Mouse (Mus musculus) kidney, adult 8-10 months (tissue): Measurements from ENCODE around the gene Pde11a.

Experiments
- DNase-seq, 2 experiments: peaks; one replicate each; pipeline ENCODE4 v3.0.0; 2022

Pde11a gene

DNA sequence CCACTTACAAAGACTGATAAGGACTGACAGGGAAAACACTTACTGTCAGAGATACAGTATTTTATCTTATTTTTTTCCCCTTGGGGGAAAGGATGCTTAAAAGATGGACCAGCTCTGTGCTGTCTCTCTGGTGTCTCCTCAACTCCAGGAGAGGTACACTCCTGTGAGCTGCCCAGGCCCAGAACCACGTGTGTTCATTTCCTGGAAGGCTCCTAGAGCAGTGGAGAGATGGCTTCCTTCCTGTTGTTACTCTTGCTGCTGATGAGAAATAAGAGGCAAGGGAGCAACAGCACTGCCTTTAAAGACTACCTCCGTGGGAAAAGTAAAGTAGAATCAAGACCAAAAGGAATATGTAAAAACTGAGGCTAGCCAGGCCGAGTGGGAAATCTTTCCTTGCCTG is 205.6 kb downstream of the Pde11a start:
- DNase-seq: no peak

DNA sequence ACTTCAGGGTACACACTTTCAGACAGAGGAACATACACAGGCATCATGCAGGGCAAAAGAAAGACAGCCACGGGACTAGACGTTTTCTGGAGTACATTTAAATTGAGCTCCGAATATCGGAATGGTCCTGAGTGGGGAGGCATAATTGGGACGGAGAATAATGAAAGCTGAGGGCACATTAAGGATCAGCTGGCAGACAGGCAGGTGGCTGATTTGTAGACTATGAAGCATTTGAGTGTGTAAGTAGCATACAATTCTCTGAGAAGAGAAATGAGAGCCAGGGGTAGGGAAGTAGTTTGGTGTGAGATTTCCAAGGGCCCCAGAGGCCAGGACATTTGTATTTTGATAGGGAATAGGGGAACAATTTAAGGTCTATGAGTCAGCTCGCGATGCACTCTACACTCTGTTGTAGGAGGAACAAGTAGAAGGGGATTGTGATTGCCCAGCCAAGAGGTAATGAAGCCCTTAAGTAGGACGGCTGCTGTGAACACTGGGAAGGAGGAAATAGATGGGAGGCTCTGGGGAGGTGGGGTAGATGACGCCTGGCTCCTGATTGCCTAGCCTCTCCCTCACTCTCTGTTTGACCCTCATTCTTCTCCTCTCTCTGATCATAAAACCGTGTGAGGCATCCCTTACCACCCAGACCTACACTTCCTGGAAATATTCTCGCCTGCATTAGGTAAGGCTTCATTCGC is 208.5 kb downstream of the Pde11a start:
- no peak for DNase-seq

DNA sequence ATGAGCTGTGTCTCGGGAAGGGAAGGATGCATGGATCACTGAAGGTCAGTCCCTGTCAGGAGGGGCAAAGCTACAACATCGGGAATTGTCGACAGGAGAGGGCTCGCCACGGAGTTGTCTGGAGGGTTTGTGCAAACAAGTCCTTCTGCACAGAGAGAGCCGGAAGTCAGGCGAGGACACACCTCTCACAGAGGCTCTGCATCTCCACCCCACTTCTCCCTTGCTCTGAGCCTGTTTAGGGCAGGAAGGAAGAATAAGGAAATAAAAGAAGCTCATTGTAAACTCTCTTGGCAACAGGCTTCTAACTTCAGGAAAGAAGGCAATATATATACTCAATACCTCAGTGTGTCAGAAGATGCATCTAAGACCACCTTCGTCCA is 209.5 kb downstream of the Pde11a start:
- no peak for DNase-seq

DNA sequence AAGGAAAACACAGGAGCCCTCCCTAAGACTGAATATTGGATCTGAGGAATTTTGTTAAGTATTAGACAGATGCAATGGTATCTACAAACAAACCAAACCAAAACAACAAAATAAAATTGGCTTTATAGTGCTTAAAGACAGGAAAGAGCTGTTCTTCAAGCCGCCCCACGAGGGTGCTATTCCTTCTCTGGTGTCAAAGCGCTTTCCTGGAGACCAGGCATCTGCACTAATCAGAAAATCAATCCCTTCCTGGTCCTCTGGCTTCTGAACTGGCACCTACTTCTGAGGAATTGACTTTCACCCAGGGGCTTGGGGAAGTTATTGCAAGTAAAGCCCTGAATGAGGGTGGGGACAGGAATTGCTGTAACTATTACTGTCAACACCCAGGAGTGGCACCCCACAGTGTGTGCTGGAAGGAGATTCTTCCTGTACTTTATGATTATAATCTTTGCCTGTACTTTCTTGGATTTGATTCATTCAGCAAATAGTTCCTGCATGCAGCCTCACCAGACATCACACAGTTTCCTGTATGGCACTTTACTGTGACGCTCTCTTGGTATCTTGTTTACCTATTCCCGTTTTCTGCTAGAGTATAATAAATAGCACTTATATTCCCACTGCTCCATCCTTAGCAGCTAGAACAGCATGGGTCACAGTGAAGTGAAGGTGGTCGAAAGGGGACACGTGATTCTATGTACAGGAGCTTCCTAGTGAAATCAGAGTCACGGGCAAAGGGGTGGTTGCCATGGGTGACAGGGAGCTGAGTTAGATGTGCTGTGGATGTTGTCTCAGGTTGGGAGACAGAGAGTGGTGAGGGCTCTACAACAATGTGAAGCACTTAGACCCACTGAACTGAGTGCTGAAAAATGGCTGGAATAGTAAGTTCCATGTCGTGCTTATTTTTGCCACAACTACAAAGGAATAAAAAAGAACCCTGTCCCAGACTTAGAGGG is 210.2 kb downstream of the Pde11a start:
- DNase-seq: no peak

DNA sequence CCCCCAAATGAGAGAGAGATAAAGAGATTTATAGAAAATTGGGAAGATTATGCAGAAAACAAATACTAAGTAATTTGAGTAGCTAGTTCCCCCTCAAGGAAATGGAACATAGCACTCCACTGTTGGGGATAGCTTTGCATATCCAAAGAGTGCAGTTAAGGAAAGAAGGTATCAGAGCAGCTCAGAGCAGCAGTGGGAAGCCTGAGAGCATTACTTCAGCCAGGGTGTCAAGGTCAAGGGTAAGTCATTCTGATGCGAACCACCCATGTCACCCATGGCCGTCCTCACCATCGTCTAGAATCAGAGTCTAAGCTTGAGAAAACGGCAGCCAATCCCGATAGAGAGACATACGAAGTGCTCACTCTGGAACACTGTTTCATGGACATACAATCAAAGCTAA is 211.9 kb downstream of the Pde11a start:
- DNase-seq: no peak

DNA sequence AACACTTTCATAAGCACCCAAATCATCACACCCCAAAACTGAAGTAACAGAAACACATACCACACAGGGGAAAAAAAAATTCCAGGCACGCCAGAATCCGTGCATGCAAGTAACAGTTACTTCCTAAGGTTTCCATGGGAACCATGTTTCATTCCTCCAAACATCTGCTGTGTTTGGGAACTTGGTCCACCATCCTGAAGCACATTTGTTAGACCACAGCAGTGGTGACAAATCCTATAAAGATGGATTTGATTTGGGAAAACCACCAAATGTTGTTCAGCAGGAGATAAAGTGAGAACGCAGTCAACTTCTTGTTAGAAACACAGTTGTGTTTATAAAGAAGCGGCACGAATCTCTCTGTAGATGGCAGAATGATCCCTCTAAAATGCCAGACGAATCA is 213.8 kb downstream of the Pde11a start:
- no peak for DNase-seq

DNA sequence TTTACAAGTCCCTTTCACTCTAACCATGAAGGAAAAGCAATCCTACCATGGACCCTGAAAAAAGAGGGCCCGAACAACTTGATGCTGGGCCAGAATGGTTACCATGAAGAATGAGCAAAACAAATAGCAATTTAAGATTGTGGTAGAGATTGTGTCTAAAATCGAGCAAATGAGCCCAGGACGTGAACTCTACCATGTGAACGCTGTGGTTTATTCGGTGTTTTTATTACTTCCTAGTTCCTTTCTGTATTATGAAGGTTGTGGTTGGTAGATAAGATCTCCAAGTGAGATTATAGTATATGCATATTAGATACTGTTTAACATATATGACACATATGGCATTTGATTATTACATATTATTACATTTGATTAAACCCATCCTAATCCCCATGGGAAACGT is 216.4 kb downstream of the Pde11a start:
- DNase-seq: no peak

DNA sequence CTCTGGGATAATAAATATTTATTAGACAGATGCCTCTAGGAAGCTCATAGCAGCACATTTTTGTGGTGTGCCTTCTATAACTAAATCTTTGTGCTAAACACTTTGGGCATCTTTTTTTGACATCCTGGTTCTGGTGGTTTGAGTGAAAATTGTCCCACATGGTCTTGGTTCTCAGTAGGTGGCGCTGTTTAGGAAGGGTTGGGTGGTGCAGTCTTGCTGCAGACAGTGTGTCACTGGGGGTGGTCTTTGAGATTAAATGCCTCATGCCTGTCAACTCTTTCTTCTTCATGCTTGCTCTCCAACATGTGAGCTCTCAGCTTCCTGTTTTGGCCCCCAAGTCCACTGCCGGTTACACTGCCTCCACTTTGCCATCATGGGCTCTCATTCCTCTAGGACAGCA is 218.7 kb downstream of the Pde11a start:
- DNase-seq: no peak

DNA sequence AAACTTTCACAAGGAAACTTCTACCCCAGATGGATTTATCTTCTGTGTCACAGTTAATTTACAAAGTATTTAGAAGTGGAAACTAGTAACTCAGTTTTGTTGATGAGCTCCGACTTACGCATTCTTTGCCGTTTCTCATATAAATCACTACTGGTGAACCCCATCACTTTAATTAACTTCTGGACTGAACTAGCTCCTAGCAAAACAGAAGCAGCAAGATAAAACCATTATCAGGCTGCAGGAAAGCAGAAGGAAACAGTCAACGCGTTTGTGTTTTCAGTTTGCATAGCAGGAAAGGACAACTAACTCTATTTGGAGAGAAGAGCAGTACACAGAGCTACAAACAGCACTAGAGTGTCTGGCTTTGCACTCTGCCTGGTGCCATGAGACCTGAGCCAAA is 220.1 kb downstream of the Pde11a start:
- no peak for DNase-seq

DNA sequence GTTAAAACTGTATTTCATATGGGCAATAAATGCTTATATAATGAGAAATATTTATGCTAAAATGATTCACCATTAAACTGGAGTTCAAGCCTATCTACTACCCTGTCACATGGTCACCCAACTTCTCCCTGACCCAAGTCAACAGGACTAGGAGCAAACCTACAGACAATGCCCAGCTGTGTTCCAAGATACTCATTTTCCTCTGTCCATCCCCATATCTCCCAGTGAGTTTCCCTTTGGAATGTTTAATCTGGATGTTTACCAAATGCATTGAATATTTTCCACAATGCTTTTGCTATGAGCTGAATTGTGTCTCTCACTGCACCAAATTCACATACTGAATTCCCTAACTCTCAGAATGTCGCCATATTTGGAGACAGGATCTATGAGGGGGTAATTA is 221.4 kb downstream of the Pde11a start:
- DNase-seq: no peak

DNA sequence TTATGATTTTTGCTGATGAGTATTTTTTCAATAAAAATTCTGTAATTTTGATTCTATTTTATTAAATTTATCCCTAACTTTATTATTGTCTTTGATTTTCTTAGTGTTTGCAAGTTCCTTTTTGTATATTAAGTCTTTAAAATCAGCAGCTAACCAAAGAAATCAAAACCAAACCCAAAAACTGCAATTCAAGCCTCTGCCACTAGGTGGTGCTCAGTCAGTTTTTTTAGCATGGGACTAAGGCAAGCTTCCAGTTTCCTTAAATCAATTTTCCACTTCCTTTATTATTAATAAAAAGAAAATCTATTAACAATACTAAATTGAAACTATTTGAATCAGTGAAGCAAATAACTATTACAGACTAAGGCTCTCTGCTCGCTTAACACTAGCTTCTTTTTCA is 222.9 kb downstream of the Pde11a start:
- peak in 1 of 2 experiments; percentile 66 for DNase-seq

DNA sequence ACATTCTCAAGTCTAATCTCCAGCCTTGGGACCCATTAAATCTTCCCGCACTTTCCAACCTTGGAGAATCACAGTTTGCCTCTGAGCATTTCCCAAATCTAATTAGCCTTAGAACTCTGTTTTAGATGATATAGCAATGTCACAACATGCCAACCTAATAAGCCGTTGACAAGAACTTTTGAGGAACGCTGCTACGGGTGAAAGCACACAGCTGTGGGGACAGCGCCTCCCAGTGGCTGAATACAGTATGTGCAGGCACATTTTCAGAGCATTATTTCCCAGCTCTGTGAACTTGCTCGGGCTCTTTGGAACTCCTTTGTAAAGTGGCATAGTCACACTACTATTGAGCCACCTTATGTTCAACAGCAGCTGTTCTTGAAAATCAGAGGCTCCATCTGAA is 223.8 kb downstream of the Pde11a start:
- DNase-seq: peak in 1 of 2 experiments; percentile 12

DNA sequence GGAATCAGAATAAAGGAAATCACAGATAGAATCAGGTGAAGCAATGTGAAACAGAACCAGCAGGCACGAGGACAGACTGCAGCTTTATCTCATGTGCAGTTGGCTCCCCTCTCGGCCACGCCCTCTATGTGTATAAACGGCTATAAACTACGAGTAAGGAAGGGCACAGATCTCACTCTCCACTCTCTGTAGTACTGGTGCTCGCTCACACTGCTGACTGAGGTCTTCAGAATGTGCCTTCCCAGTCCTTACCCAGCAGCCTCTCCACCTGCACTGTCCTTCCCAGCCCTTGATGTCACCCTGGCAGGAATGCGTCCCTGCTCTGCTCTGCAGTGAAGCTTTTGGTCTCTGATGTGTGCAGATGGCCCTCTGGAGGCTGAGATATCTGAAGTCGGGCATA is 228.9 kb downstream of the Pde11a start:
- DNase-seq: no peak

DNA sequence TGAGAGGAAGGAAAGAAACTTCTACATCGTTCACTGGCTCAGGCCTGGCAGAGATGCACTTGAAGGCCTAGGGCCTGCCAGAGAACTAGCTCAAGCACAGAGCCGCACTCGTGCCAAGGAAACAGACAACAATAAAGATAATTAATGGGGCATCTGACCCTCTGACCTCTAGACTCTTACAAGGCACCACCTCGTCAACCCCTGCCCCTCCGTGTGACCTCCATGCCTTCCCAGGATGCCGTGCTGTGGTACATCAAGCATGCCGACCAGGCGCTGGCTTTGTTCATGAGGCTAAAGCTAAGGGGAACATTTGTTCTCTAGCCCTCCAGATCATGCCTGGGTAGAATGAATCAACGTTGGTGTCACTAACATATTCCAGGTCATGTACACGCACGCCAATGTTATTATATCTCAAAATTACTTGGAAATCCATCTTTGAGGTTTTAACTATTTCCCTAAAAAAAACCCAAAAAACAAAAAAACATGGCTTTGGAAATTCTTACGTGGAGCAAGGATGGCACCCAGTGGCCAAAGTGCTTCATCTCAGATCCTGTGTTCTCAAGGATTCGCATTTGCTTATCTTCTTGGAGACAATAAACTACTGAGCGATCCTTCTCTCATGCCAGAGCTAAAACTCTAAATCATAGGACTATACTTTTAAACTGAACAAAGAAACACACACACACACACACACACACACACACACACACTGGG is 236.5 kb downstream of the Pde11a start:
- no peak for DNase-seq

DNA sequence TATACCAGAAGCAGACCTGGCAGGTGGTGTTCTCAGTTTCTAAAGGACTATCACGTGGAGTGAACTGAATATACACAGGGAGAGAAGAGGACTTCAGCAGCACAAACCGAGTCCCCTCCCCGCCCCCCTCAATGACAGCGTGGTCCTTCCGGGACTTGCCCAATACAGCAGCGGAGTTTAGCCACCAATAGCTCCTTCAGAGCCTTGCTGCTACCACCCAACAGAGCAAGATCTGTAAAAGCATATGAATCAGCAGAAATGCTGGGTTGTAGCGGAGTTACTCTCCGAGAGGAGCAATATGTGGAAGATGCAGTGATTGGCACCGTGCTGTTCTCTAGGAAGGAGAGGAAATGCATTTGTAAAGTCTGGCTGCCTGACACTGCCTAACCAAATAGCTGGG is 238.0 kb downstream of the Pde11a start:
- DNase-seq: no peak

DNA sequence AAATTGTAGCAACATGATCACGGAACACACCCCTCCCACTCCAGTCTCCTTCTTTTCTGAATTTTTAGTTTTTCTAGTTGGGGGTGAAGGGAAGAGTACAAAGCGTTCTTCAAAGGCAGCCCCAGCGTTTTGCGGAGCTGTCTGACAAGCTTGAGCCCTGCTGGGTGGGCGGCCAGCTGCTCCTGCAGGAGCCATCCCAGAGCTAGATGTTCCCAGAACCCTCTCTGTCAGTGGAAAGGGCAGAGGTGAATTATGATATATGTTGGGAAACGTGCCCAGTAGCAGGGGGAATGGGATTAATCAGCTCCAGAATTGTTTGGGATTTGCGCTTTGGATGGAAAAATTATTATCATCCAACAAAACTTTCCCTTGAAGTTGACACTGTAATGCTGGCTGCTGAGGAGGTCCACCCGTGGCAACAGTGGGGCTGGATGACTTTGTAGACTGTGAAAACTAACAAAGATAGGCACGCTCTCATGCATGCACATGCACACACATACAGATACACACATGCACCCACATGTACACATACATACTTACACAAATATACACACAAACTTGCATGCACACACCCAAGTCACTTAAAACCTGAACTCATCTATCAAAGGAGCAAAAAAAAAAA is 238.7 kb downstream of the Pde11a start:
- DNase-seq: no peak

DNA sequence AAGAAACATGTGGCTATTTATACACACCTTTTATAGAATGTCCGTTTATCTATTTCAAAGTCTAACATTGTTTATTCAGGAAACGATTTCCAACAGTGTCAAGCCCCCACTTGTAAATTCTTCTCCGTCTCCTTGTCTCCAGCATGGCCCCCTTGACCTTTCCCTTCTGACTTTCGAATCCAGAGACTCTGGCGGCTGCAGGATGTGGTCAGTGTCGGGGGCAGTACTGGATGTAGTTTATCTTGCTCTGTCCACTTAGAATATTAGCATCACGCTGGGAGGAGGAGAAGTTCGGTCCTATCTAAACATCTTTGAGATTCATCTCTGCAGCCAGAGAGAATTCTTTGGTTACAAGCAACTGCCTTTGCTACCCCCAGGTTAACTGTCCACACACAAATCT is 240.2 kb downstream of the Pde11a start:
- peak; percentile 19 to 54 for DNase-seq

DNA sequence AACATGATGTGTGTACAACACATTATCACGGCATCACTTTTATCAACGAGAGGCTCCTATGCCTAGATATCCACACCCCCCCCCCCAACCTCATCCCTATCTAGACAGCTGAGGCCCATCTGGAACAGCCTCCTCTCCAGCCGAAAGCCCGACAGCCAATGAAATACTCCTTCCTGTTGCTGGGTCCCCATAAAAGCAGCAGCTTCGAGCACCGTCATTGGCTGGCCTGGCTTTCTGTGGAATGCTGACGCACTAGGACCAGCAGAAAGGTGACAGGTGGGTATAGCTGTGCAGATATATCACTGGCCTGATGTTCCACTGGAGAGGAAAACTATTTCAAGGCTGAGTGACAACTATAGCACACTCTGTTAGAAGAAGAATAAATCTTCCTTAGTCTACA is 240.7 kb downstream of the Pde11a start:
- no peak for DNase-seq

DNA sequence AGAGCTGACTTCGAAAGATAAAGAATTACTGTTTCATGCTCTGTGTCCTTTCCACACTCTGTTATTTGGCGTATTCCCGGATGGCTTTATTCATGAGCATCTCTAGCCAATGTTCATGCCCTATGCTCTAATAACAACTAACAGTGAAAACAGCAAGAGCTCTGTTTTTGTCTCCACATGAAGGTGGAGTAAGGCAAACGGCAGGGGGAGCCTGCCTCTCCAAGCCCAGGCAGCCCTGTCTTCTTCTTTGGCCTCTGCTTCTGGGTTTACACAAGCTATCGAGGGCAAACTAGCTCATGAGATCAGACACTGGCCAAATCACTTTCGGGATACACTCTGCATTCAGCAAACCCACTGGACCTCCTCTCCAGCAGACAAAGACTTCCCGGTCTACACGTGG is 241.3 kb downstream of the Pde11a start:
- DNase-seq: no peak

DNA sequence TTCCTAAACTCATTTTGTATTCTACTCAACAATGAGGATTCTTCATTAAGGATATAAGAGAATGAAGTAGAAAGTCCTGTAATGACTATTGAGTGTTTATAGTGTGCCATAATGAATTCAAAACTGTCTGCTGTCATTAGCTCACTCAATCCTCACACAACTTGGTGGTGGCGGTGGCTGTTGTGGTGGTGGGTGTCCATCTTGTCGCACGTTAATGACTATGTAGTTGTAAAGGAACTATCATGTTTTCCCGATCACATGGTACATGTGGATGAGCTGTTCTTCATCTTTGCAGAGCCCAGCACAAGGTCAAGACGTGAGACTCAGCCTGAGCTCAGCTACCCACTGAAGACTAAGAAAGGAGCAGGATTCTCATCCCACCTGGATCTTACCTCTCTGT is 242.7 kb downstream of the Pde11a start:
- no peak for DNase-seq

DNA sequence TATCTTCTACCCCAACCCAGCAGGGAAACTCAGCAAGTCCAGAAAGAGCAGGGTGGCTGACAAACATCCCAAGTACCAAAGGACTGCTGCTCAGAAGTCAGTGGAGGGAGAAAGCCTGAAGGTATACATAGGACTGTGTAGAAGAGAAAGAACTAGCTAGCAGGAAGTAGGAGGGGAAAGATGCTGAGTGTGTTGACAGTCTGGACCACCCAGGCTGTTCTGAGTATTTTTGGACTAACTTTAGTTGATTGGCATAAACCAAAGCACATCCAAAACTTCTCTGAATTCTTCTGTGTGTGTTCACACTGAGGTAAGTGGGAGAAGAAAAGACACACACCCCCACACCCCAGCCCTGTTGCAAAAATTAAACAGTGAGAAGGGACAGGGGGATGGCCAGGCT is 248.1 kb downstream of the Pde11a start:
- DNase-seq: no peak

DNA sequence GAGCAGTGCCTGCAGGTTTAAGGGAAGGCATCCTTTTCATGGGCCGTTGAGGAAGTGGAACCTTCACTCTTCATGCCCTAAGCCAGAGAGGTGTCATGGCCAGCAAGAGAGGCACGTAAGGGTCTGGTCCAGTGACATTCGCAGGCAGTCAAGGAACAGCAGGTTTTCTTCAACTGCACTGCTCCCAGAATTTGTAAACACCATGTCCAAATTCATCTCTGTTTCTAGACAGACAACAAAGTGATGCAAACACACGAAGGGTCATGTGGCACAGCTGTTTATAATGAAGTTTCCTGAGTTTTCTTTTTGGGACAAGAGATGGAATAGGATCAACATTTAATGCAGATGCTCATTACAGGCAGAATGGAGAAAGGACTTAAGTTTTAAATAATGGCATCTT is 249.7 kb downstream of the Pde11a start:
- DNase-seq: no peak

DNA sequence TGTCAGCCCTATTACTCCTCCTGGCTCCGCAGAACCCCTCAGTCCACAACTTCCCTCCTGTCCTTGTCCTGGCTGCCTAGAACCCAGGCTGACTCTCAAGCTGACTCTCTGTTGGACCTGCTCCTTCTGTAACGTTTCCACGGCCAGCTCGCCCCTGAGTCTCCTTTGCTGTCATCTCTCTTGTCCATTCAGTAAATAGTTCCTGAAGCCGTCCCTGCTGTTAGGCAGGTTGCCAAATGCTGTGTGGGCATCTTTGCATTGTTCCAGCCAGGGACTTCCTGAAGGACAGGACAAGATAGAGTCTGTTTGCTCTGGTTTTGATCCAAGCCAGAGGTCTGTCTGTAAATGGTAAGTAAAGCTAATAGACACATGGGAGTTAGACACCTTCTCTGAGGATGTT is 250.2 kb downstream of the Pde11a start:
- no peak for DNase-seq
